In the genomic region with DNA sequence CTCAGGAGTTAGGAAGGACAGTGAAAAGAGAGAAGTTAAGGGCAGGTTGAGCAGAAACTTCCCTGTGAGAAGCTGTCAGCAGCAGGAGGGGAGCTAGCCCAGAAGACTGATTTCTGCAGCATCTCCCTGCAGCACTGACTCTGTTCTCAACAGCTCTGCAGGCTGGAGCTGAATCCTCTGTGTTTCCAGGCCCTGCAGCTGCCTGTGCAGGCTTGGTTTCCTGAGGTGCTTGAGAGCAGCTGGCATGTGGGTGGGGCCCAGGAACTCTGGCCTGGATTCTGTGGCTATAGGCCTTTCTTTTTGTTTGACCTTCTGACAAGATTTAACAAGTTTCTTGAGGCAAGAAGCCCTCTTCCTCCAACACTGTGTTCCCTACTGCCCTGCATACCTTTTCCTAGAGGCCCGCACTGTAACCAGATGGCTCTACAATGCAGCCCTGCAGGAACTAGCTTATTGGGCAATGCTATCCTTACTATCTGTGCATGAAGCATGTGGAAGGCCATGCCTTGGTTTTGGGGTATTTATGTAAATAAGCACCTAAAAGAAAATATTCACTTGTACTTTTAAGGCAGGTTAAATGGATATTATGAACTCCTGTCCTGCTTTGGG, we compare ENCODE assay signal across 8 mouse cellular contexts. TPM values are rescaled to one million over a fixed set of nuclear protein-coding genes. Genes with fewer than 3 reads are reported as not detected.
DNase-seq lines count a peak whose midpoint lies in the region; ATAC-seq lines count a peak whose summit lies in the region.

No protein-coding gene starts in this region.

- no peak overlapping the region for H3K9ac ChIP-seq in neural tube, embryonic 12.5 days

- no peaks in the 10 kb centered on the region for H3K36me3 ChIP-seq in limb, embryonic 10.5 days
- H3K36me3 ChIP-seq in neural tube, embryonic 12.5 days, result no peaks in the 10 kb centered on the region

- no peaks in the 10 kb centered on the region for H3K9me3 ChIP-seq in limb, embryonic 10.5 days (replicated peaks)
- no peaks in the 10 kb centered on the region for H3K9me3 ChIP-seq in neural tube, embryonic 12.5 days

- peak; percentile 70; the same call in 1 of the 2 replicates for ATAC-seq in neural tube, embryonic 12.5 days (ENCODE audit: low FRiP score, low read depth)
- ATAC-seq in activated CD4-positive, CD25-positive, alpha-beta regulatory T cell, adult 4 months, result no peak

- H3K27me3 ChIP-seq in limb, embryonic 10.5 days (ENCODE audit: low read depth, poor library complexity, severe bottlenecking), result no peaks in the 10 kb centered on the region
- no peaks in the 10 kb centered on the region for H3K27me3 ChIP-seq in neural tube, embryonic 12.5 days (replicated peaks)

- H3K27ac ChIP-seq in limb, embryonic 10.5 days, result no peak overlapping the region
- no peak overlapping the region for H3K27ac ChIP-seq in neural tube, embryonic 12.5 days

- H3K4me1 ChIP-seq in limb, embryonic 10.5 days, result peaks cover 7% of the 10 kb centered on the region; the same call in 1 of the 2 replicates
- H3K4me1 ChIP-seq in neural tube, embryonic 12.5 days, result peaks cover 5% of the 10 kb centered on the region; the same call in 1 of the 2 replicates

- no peak overlapping the region for H3K4me3 ChIP-seq in limb, embryonic 10.5 days
- no peak overlapping the region for H3K4me3 ChIP-seq in neural tube, embryonic 12.5 days

- H3K4me2 ChIP-seq in neural tube, embryonic 12.5 days (replicated peaks), result no peak overlapping the region

- WGBS in limb, embryonic 10.5 days, result 71% methylated on average over 1 of the region's 1 CpGs
- 63% methylated on average over 1 of the region's 1 CpGs for WGBS in neural tube, embryonic 12.5 days

- DNase-seq in adrenal gland, postnatal 10 days, result peak; percentile 9
- no peak for DNase-seq in adrenal gland, adult 2 months
- DNase-seq in urinary bladder, adult 18-20 months (ENCODE audit: low spot score in 2 of 2), result peak; percentile 28 to 62
- no peak for DNase-seq in urinary bladder, postnatal 10 days (ENCODE audit: low spot score)
- DNase-seq in limb, embryonic 10.5 days (ENCODE audit: low spot score), result peak; percentile 39
- DNase-seq in adrenal gland, adult 18-20 months (ENCODE audit: low spot score in 2 of 2), result no peak

RNA-seq across cellular contexts. Expression of a gene that starts 53.1 kb away (rescaled TPM):
- total RNA-seq in adrenal gland, postnatal 10 days (2021), result 10 to 100 TPM; 19.5 to 21.3 TPM
- total RNA-seq in adrenal gland, adult 2 months (2021), result 10 to 100 TPM; 18.8 to 26.8 TPM
- polyA plus RNA-seq in adrenal gland, adult 2 months (2012; rRNA removed), result 5.8 and 8.0 TPM in 2 replicates
- 3.8 and 4.9 TPM in 2 replicates for polyA plus RNA-seq in limb, embryonic 10.5 days (2016; fragmentation: Nextera tagmentation; extraction: Ambion mirVana)
- 10.7 and 12.0 TPM in 2 replicates for polyA plus RNA-seq in neural tube, embryonic 12.5 days (2016; fragmentation: Nextera tagmentation; extraction: Ambion mirVana)
- polyA plus RNA-seq in activated CD4-positive, CD25-positive, alpha-beta regulatory T cell, adult 4 months (2017; shearing (Covaris generic)), result under 1 TPM; 0.74 to 0.77 TPM
- 10 to 100 TPM; 13.9 to 27.2 TPM for total RNA-seq in adrenal gland, adult 18-20 months (2021)

Comparison
In these comparisons a context has a peak if more than half of its experiments do, and no peak if none do; other contexts are left out.
1. DNase-seq: peak in adrenal gland, postnatal 10 days (single experiment), urinary bladder, adult 18-20 months (2 of 2) and limb, embryonic 10.5 days (single experiment); none in adrenal gland, adult 2 months (single experiment), urinary bladder, postnatal 10 days (single experiment) and adrenal gland, adult 18-20 months (0 of 2).